Mouse (Mus musculus): ENCODE measurements around the gene Irgm2. TPM values are rescaled to one million over a fixed set of nuclear protein-coding genes. Genes with fewer than 3 reads are reported as not detected.

Irgm2 gene
- total and polyA plus RNA-seq, 3 experiments = 0.30 to 7.1 (median 6.0) TPM

DNA sequence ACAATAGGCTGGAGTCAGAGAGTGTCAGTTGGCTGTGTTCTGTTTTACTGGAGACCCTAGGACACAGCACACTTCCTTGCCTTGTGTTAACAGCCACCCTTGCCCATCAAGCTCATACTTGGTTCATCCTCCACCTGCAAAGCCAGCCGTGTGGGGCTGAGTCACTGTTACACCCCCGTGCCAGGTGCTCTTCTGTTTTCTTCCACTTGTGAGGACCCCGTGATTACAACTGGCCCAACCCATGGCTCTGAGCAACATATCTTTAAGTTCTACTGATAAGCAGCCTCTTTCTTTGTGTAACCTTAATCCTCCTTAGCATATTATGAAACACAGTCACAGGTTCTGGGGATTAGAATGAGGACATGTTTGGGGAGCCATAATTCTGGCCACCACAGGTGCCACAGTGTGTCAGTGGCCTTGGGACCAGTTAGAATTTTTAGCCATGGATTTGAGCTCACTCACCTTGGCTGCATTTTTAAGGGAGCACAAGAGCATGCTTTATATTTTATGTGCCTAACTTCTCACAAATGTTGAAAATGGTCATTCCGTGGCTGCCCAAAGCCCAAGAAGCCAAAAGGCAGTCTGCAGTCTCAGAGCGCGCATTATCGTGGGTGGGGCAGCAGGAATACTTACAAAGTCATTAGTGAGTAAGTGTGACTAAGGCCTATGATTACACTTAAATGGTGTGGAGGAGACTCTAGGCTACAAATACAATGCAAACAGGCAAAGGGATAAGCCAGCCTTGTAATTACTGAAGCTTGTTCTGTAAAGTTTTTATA is 50.0 kb downstream of the Irgm2 start:
- H3K27me3 ChIP-seq (ENCODE audit: insufficient read depth, low read length) = peaks cover 13% of the 10 kb centered on the region
- DNase-seq (ENCODE audit: low spot score) = no peak
- no peaks in the 10 kb centered on the region for H3K9me3 ChIP-seq (replicated peaks)
- no peaks in the 10 kb centered on the region for H3K4me1 ChIP-seq (ENCODE audit: insufficient read depth, low read depth, low read length)
- H3K36me3 ChIP-seq (replicated peaks) = no peaks in the 10 kb centered on the region
- no peak for TF ChIP-seq TAL1 (conservative IDR thresholded peaks at IDR 0.05; ENCODE audit: low read depth, low read length)
- no peak for TF ChIP-seq GATA2 (IDR thresholded peaks at IDR 0.05; ENCODE audit: borderline replicate concordance, low read depth, low read length)
- no peak for TF ChIP-seq GATA1 (IDR thresholded peaks at IDR 0.05; ENCODE audit: borderline replicate concordance, low read length)
- TF ChIP-seq POLR2AphosphoS5 (IDR thresholded peaks at IDR 0.05; ENCODE audit: insufficient replicate concordance, low read depth, low read length) = no peak
- TF ChIP-seq CTCF (IDR thresholded peaks at IDR 0.05; ENCODE audit: low read depth, low read length) = no peak
- H3K4me3 ChIP-seq (ENCODE audit: low read depth, low read length) = no peak overlapping the region
- no peak for ATAC-seq (ENCODE audit: extremely low read depth, insufficient number of reproducible peaks, low FRiP score, poor library complexity, severe bottlenecking)

GRCm38 (mm10) chr11:58250550-58250949 is 51.1 kb downstream of the Irgm2 start:
- DNase-seq (ENCODE audit: low spot score) (no peak), ATAC-seq (ENCODE audit: extremely low read depth, insufficient number of reproducible peaks, low FRiP score, poor library complexity, severe bottlenecking) (no peak)
- Histone ChIP-seq H3K4me3 (ENCODE audit: low read depth, low read length) (no peak overlapping the region), H3K36me3 (replicated peaks) (no peaks in the 10 kb centered on the region), H3K27me3 (ENCODE audit: insufficient read depth, low read length) (peaks cover 9% of the 10 kb centered on the region), H3K4me1 (ENCODE audit: insufficient read depth, low read depth, low read length) (no peaks in the 10 kb centered on the region), H3K9me3 (replicated peaks) (no peaks in the 10 kb centered on the region)
- no peak for TF ChIP-seq CTCF (IDR thresholded peaks at IDR 0.05; ENCODE audit: low read depth, low read length)
- TF ChIP-seq TAL1 (conservative IDR thresholded peaks at IDR 0.05; ENCODE audit: low read depth, low read length) = no peak
- TF ChIP-seq GATA1 (IDR thresholded peaks at IDR 0.05; ENCODE audit: borderline replicate concordance, low read length) = no peak
- TF ChIP-seq GATA2 (IDR thresholded peaks at IDR 0.05; ENCODE audit: borderline replicate concordance, low read depth, low read length) = no peak
- TF ChIP-seq POLR2AphosphoS5 (IDR thresholded peaks at IDR 0.05; ENCODE audit: insufficient replicate concordance, low read depth, low read length) = no peak

GRCm38 (mm10) chr11:58254411-58254810 is 55.0 kb downstream of the Irgm2 start:
- peaks cover 4% of the 10 kb centered on the region; the same call in 1 of the 2 replicates for H3K27me3 ChIP-seq (ENCODE audit: insufficient read depth, low read length)
- H3K4me1 ChIP-seq (ENCODE audit: insufficient read depth, low read depth, low read length) = no peaks in the 10 kb centered on the region
- H3K36me3 ChIP-seq (replicated peaks) = no peaks in the 10 kb centered on the region
- H3K4me3 ChIP-seq (ENCODE audit: low read depth, low read length) = no peak overlapping the region
- DNase-seq (ENCODE audit: low spot score) = no peak
- ATAC-seq (ENCODE audit: extremely low read depth, insufficient number of reproducible peaks, low FRiP score, poor library complexity, severe bottlenecking) = no peak
- no peak for TF ChIP-seq CTCF (IDR thresholded peaks at IDR 0.05; ENCODE audit: low read depth, low read length)
- TF ChIP-seq GATA1 (IDR thresholded peaks at IDR 0.05; ENCODE audit: borderline replicate concordance, low read length) = no peak
- no peak for TF ChIP-seq POLR2AphosphoS5 (IDR thresholded peaks at IDR 0.05; ENCODE audit: insufficient replicate concordance, low read depth, low read length)
- no peak for TF ChIP-seq TAL1 (conservative IDR thresholded peaks at IDR 0.05; ENCODE audit: low read depth, low read length)
- H3K9me3 ChIP-seq (replicated peaks) = no peaks in the 10 kb centered on the region

DNA sequence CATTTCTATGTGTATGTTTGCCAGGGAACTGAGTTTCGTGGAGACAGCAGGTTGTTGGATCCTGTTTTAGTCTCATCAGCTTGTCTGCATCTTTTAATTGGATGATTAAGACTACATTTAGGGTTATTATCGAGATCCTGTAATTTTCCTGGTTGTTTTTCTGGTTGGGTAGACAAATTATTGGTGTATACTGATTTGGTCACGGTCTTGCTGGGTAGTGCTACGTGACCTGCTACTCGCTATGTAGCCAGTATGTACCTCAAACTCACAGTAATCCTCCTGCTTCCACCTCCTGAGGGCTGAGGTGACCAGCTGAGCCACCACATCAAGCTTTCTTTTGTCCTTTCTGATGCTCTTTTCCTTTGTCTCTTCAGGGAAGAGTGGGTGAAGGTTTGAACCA is 58.4 kb downstream of the Irgm2 start:
- no peaks in the 10 kb centered on the region for H3K4me1 ChIP-seq (ENCODE audit: insufficient read depth, low read depth, low read length)
- no peak for DNase-seq (ENCODE audit: low spot score)
- H3K27me3 ChIP-seq (ENCODE audit: insufficient read depth, low read length) = peaks cover 6% of the 10 kb centered on the region
- TF ChIP-seq GATA2 (IDR thresholded peaks at IDR 0.05; ENCODE audit: borderline replicate concordance, low read depth, low read length) (no peak), CTCF (IDR thresholded peaks at IDR 0.05; ENCODE audit: low read depth, low read length) (no peak)
- no peak for ATAC-seq (ENCODE audit: extremely low read depth, insufficient number of reproducible peaks, low FRiP score, poor library complexity, severe bottlenecking)
- H3K36me3 ChIP-seq (replicated peaks) = no peaks in the 10 kb centered on the region
- no peak overlapping the region for H3K4me3 ChIP-seq (ENCODE audit: low read depth, low read length)
- no peaks in the 10 kb centered on the region for H3K9me3 ChIP-seq (replicated peaks)

GRCm38 (mm10) chr11:58260156-58260555 is 60.7 kb downstream of the Irgm2 start:
- H3K4me1 ChIP-seq (ENCODE audit: insufficient read depth, low read depth, low read length) = no peaks in the 10 kb centered on the region
- TF ChIP-seq TAL1 (conservative IDR thresholded peaks at IDR 0.05; ENCODE audit: low read depth, low read length) = no peak
- no peak for TF ChIP-seq POLR2AphosphoS5 (IDR thresholded peaks at IDR 0.05; ENCODE audit: insufficient replicate concordance, low read depth, low read length)
- no peak for TF ChIP-seq GATA1 (IDR thresholded peaks at IDR 0.05; ENCODE audit: borderline replicate concordance, low read length)
- TF ChIP-seq CTCF (IDR thresholded peaks at IDR 0.05; ENCODE audit: low read depth, low read length) = no peak
- TF ChIP-seq GATA2 (IDR thresholded peaks at IDR 0.05; ENCODE audit: borderline replicate concordance, low read depth, low read length) = no peak
- no peaks in the 10 kb centered on the region for H3K36me3 ChIP-seq (replicated peaks)
- H3K27me3 ChIP-seq (ENCODE audit: insufficient read depth, low read length) = peaks cover 14% of the 10 kb centered on the region
- DNase-seq (ENCODE audit: low spot score) (no peak), ATAC-seq (ENCODE audit: extremely low read depth, insufficient number of reproducible peaks, low FRiP score, poor library complexity, severe bottlenecking) (no peak)
- no peak overlapping the region for H3K4me3 ChIP-seq (ENCODE audit: low read depth, low read length)
- no peaks in the 10 kb centered on the region for H3K9me3 ChIP-seq (replicated peaks)

DNA sequence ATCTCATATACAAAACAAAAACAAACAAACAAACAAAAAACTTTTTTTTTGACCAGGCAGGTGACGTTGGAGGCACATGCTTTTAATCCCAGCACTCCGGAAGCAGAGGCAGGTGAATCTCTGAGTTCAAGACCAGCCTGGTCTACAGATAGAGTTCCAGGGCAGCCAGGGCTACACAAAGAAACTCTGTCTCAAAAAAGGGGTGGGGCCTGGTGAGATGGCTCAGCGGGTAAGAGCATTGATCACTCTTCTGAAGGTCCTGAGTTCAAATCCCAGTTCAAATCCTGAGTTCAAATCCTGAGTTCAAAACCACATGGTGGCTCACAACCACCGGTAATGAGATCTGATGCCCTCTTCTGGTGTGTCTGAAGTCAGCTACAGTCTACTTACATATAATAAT is 62.4 kb downstream of the Irgm2 start:
- Histone ChIP-seq H3K36me3 (replicated peaks) (no peaks in the 10 kb centered on the region), H3K27me3 (ENCODE audit: insufficient read depth, low read length) (peaks cover 14% of the 10 kb centered on the region), H3K4me3 (ENCODE audit: low read depth, low read length) (no peak overlapping the region), H3K4me1 (ENCODE audit: insufficient read depth, low read depth, low read length) (no peaks in the 10 kb centered on the region), H3K9me3 (replicated peaks) (no peaks in the 10 kb centered on the region)
- ATAC-seq (ENCODE audit: extremely low read depth, insufficient number of reproducible peaks, low FRiP score, poor library complexity, severe bottlenecking) (no peak), DNase-seq (ENCODE audit: low spot score) (no peak)
- TF ChIP-seq POLR2AphosphoS5 (IDR thresholded peaks at IDR 0.05; ENCODE audit: insufficient replicate concordance, low read depth, low read length) (no peak), GATA2 (IDR thresholded peaks at IDR 0.05; ENCODE audit: borderline replicate concordance, low read depth, low read length) (no peak), CTCF (IDR thresholded peaks at IDR 0.05; ENCODE audit: low read depth, low read length) (no peak)
